Mouse (Mus musculus): Measurements from ENCODE around the gene Rgl2. TPM values are rescaled to one million over a fixed set of nuclear protein-coding genes. Genes with fewer than 3 reads are reported as not detected.

Rgl2 gene
- polyA plus RNA-seq, 1 experiment from 2014 or later, result 38.9 TPM

DNA sequence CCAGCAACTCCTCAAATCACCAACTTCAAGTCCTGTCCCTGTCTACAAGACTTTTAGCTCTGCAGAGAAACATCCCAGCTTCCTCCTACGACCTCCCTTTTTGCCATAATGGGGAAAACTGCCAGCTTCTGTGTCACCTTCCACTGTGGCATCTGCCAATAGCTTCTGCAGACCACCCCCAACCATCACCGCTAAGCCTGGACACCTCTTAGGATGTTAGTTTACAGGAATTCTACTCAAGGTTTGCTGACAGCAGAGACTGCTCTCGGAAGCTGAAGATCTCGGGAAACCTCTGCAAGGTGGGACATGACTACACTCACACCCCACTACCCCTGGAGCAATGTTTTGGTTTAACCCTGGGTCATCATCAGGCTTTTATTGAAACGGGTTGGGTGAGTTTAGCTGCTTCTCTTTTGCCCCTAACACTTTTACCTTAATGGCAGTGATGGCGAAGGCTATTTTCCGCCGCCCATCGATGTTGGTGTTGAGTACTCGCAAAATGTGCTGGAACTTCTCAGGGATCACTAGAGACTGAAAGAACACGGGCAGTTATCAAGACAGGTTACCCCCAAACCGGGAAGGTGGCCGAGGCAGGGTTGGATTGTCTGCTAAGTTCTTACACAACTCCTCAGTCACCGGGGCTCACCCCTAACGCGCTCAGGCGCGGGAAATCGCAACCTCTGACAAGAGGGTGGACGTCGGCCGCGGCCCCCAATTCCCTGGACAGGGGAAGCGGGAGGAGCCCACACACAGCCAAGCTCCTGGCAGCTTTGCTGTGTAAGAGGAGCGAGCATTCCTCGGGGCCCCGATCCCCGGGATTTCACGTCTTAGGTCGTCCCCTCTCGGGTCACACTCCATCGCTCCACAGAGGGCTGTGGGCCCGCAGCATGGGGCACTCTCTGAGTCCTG is 25.6 kb downstream of the Rgl2 start:
- H3K36me3 ChIP-seq (ENCODE audit: control insufficient read depth, insufficient read depth, low read length), result peaks cover 58% of the 10 kb centered on the region
- H3K9me3 ChIP-seq (ENCODE audit: control insufficient read depth, low read length), result no peaks in the 10 kb centered on the region
- peak overlapping the region; percentile 61 to 90 for H3K4me3 ChIP-seq (ENCODE audit: control insufficient read depth in 1 of 2, insufficient read depth in 1 of 2, low read depth in 1 of 2, low read length in 2 of 2)
- H3K27me3 ChIP-seq (ENCODE audit: control insufficient read depth, insufficient read depth, low read length), result no peaks in the 10 kb centered on the region
- WGBS, result under 1% methylated on average over 33 of the region's 33 CpGs
- peak overlapping the region; percentile 80 for H3K4me2 ChIP-seq (ENCODE audit: low read length)
- peak overlapping the region; percentile 81 to 89 for H3K27ac ChIP-seq (replicated peaks in 1 of 2; ENCODE audit: control insufficient read depth in 1 of 2, insufficient read depth in 1 of 2, low read depth in 2 of 2, low read length in 2 of 2)
- H3K9ac ChIP-seq (ENCODE audit: low read length), result peak overlapping the region; percentile 99
- H3K4me1 ChIP-seq (ENCODE audit: control insufficient read depth in 2 of 2, insufficient read depth in 2 of 2, low read length in 2 of 2), result peaks cover 19 to 50% of the 10 kb centered on the region in 2 experiments
- ATAC-seq (ENCODE audit: insufficient number of reproducible peaks, insufficient read depth, low FRiP score, low read depth), result peak; percentile 12; the same call in 1 of the 2 replicates

GRCm38 (mm10) chr17:33955555-33956214 is 26.3 kb downstream of the Rgl2 start, which contains the start of the genes Vps52 and Rps18:
TSS of gene Vps52 (plus strand) at chr17:33955812.
TSS of gene Rps18 (minus strand) at chr17:33956001.
- under 1% methylated on average over 50 of the region's 50 CpGs for WGBS
- Histone ChIP-seq H3K27ac (replicated peaks in 1 of 2; ENCODE audit: control insufficient read depth in 1 of 2, insufficient read depth in 1 of 2, low read depth in 2 of 2, low read length in 2 of 2) (peak within 1 kb of the TSS; percentile 89 to 93), H3K4me2 (ENCODE audit: low read length) (peak within 1 kb of the TSS; percentile 80), H3K9me3 (ENCODE audit: control insufficient read depth, low read length) (no peaks in the 10 kb centered on the region), H3K36me3 (ENCODE audit: control insufficient read depth, insufficient read depth, low read length) (peaks cover 60% of the 10 kb centered on the region), H3K4me1 (ENCODE audit: control insufficient read depth in 2 of 2, insufficient read depth in 2 of 2, low read length in 2 of 2) (peaks cover 13 to 42% of the 10 kb centered on the region in 2 experiments), H3K9ac (ENCODE audit: low read length) (peak within 1 kb of the TSS; percentile 99), H3K4me3 (ENCODE audit: control insufficient read depth in 1 of 2, insufficient read depth in 1 of 2, low read depth in 1 of 2, low read length in 2 of 2) (peak within 1 kb of the TSS; percentile 86 to 90), H3K27me3 (ENCODE audit: control insufficient read depth, insufficient read depth, low read length) (no peaks in the 10 kb centered on the region)
- ATAC-seq (ENCODE audit: insufficient number of reproducible peaks, insufficient read depth, low FRiP score, low read depth), result peak; percentile 80

DNA sequence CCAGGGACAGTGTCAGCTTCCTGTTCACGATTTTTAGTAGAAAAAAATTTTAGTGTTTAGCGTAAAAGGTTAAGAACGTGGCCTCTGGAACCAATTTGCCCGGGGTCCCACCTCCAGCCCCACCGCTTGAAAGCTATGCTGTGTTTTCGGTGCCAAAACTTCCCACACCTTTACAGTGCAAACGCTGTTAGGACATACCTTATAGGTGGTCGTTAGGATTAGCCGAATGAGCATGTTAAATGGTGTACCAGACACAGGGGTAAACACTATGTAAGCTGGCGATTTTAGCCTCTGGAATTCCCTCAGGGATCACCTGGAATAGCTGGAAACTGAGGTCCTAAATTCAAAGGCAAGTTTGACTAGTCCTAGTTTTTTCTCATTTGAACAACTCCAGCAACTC is 27.0 kb downstream of the Rgl2 start:
- Histone ChIP-seq H3K27ac (replicated peaks in 1 of 2; ENCODE audit: control insufficient read depth in 1 of 2, insufficient read depth in 1 of 2, low read depth in 2 of 2, low read length in 2 of 2) (peak overlapping the region in 1 of 2 experiments; percentile 89; a peak in 2 of 4 replicates), H3K36me3 (ENCODE audit: control insufficient read depth, insufficient read depth, low read length) (peaks cover 67% of the 10 kb centered on the region), H3K27me3 (ENCODE audit: control insufficient read depth, insufficient read depth, low read length) (no peaks in the 10 kb centered on the region), H3K4me1 (ENCODE audit: control insufficient read depth in 2 of 2, insufficient read depth in 2 of 2, low read length in 2 of 2) (peaks cover 8 to 39% of the 10 kb centered on the region in 2 experiments), H3K9me3 (ENCODE audit: control insufficient read depth, low read length) (no peaks in the 10 kb centered on the region), H3K9ac (ENCODE audit: low read length) (peak overlapping the region; percentile 87), H3K4me3 (ENCODE audit: control insufficient read depth in 1 of 2, insufficient read depth in 1 of 2, low read depth in 1 of 2, low read length in 2 of 2) (peak overlapping the region; percentile 86 to 90), H3K4me2 (ENCODE audit: low read length) (peak overlapping the region; percentile 80)
- ATAC-seq (ENCODE audit: insufficient number of reproducible peaks, insufficient read depth, low FRiP score, low read depth), result no peak
- 6% methylated on average over 10 of the region's 10 CpGs for WGBS

DNA sequence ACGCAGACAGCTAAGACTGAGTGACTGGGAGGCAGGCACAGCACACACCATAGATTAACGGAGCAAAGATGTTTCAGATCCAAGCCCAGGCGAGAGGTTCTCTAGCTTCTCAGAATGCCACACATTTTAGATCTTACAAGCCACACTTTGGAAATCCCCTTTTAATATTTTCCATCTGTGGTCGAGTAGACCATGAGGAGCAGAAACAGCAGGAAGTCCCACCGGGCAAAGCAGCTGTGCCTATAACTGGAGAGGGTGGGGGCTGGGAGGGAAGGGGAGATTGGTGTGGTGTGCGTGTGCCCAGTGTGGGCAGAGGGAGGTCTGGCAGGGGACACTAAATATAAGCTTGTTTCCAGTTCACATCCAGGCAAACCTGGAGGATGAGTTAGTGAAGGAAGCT is 28.1 kb downstream of the Rgl2 start:
- Histone ChIP-seq H3K27ac (replicated peaks in 1 of 2; ENCODE audit: control insufficient read depth in 1 of 2, insufficient read depth in 1 of 2, low read depth in 2 of 2, low read length in 2 of 2) (no peak overlapping the region), H3K4me1 (ENCODE audit: control insufficient read depth in 2 of 2, insufficient read depth in 2 of 2, low read length in 2 of 2) (peaks cover 5 to 28% of the 10 kb centered on the region in 2 experiments), H3K9ac (ENCODE audit: low read length) (no peak overlapping the region), H3K27me3 (ENCODE audit: control insufficient read depth, insufficient read depth, low read length) (no peaks in the 10 kb centered on the region), H3K9me3 (ENCODE audit: control insufficient read depth, low read length) (no peaks in the 10 kb centered on the region), H3K4me3 (ENCODE audit: control insufficient read depth in 1 of 2, insufficient read depth in 1 of 2, low read depth in 1 of 2, low read length in 2 of 2) (no peak overlapping the region), H3K4me2 (ENCODE audit: low read length) (no peak overlapping the region), H3K36me3 (ENCODE audit: control insufficient read depth, insufficient read depth, low read length) (peaks cover 69% of the 10 kb centered on the region)
- 91% methylated on average over 6 of the region's 6 CpGs for WGBS
- no peak for ATAC-seq (ENCODE audit: insufficient number of reproducible peaks, insufficient read depth, low FRiP score, low read depth)

DNA sequence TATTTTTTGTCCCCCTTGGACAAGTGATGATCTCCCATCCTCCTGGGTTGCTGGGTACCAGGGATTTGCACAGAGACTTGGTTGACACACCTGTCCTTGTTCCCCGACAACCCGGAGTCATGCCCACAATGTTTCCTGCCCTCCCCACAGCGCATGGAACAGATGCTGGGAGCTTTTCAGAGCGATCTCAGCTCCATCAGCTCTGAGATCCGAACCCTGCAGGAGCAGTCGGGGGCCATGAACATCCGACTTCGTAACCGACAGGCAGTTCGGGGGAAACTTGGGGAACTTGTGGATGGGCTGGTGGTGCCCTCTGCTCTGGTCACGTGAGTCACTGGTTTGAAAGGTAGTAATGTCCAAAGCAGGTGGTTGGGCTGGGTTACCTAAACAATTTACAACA is 29.1 kb downstream of the Rgl2 start:
- H3K27me3 ChIP-seq (ENCODE audit: control insufficient read depth, insufficient read depth, low read length), result no peaks in the 10 kb centered on the region

GRCm38 (mm10) chr17:33959135-33959534 is 29.8 kb downstream of the Rgl2 start:
- peaks cover 64% of the 10 kb centered on the region for H3K36me3 ChIP-seq (ENCODE audit: control insufficient read depth, insufficient read depth, low read length)
- 93% methylated on average over 13 of the region's 13 CpGs for WGBS
- H3K27me3 ChIP-seq (ENCODE audit: control insufficient read depth, insufficient read depth, low read length), result no peaks in the 10 kb centered on the region
- H3K9ac ChIP-seq (ENCODE audit: low read length), result no peak overlapping the region
- no peaks in the 10 kb centered on the region for H3K9me3 ChIP-seq (ENCODE audit: control insufficient read depth, low read length)
- no peak overlapping the region for H3K27ac ChIP-seq (replicated peaks in 1 of 2; ENCODE audit: control insufficient read depth in 1 of 2, insufficient read depth in 1 of 2, low read depth in 2 of 2, low read length in 2 of 2)
- no peak overlapping the region for H3K4me2 ChIP-seq (ENCODE audit: low read length)
- peaks cover 3 to 12% of the 10 kb centered on the region in 2 experiments for H3K4me1 ChIP-seq (ENCODE audit: control insufficient read depth in 2 of 2, insufficient read depth in 2 of 2, low read length in 2 of 2)
- H3K4me3 ChIP-seq (ENCODE audit: control insufficient read depth in 1 of 2, insufficient read depth in 1 of 2, low read depth in 1 of 2, low read length in 2 of 2), result no peak overlapping the region
- no peak for ATAC-seq (ENCODE audit: insufficient number of reproducible peaks, insufficient read depth, low FRiP score, low read depth)

More for the DNA sequence above, 29.1 kb downstream of the Rgl2 start:
- H3K27ac ChIP-seq (replicated peaks in 1 of 2; ENCODE audit: control insufficient read depth in 1 of 2, insufficient read depth in 1 of 2, low read depth in 2 of 2, low read length in 2 of 2), result no peak overlapping the region
- H3K4me3 ChIP-seq (ENCODE audit: control insufficient read depth in 1 of 2, insufficient read depth in 1 of 2, low read depth in 1 of 2, low read length in 2 of 2), result no peak overlapping the region
- ATAC-seq (ENCODE audit: insufficient number of reproducible peaks, insufficient read depth, low FRiP score, low read depth), result no peak
- H3K36me3 ChIP-seq (ENCODE audit: control insufficient read depth, insufficient read depth, low read length), result peaks cover 69% of the 10 kb centered on the region
- H3K4me1 ChIP-seq (ENCODE audit: control insufficient read depth in 2 of 2, insufficient read depth in 2 of 2, low read length in 2 of 2), result peaks cover 5 to 19% of the 10 kb centered on the region in 2 experiments
- H3K9ac ChIP-seq (ENCODE audit: low read length), result no peak overlapping the region
- H3K4me2 ChIP-seq (ENCODE audit: low read length), result no peak overlapping the region
- 93% methylated on average over 11 of the region's 11 CpGs for WGBS
- H3K9me3 ChIP-seq (ENCODE audit: control insufficient read depth, low read length), result no peaks in the 10 kb centered on the region

DNA sequence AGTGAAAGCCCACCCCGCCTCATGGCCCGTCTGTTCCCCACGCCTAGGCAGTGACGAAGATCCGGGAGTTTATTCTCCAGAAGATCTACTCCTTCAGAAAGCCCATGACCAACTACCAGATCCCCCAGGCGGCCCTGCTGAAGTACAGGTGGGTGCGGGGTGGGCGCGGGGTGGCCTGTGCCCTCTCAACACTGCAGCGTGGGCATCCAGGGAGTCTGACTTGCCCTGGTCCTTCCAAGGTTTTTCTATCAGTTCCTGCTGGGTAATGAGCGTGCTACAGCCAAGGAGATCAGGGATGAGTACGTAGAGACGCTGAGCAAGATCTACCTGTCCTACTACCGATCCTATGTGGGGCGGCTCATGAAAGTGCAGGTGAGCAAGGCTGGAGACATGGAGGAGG is 30.6 kb downstream of the Rgl2 start:
- 92% methylated on average over 15 of the region's 15 CpGs for WGBS
- Histone ChIP-seq H3K9me3 (ENCODE audit: control insufficient read depth, low read length) (no peaks in the 10 kb centered on the region), H3K27ac (replicated peaks in 1 of 2; ENCODE audit: control insufficient read depth in 1 of 2, insufficient read depth in 1 of 2, low read depth in 2 of 2, low read length in 2 of 2) (no peak overlapping the region), H3K9ac (ENCODE audit: low read length) (no peak overlapping the region), H3K36me3 (ENCODE audit: control insufficient read depth, insufficient read depth, low read length) (peaks cover 64% of the 10 kb centered on the region), H3K27me3 (ENCODE audit: control insufficient read depth, insufficient read depth, low read length) (no peaks in the 10 kb centered on the region), H3K4me1 (ENCODE audit: control insufficient read depth in 2 of 2, insufficient read depth in 2 of 2, low read length in 2 of 2) (peaks cover 0 to 6% of the 10 kb centered on the region in 2 experiments; a peak in 1 of 4 replicates), H3K4me2 (ENCODE audit: low read length) (no peak overlapping the region), H3K4me3 (ENCODE audit: control insufficient read depth in 1 of 2, insufficient read depth in 1 of 2, low read depth in 1 of 2, low read length in 2 of 2) (no peak overlapping the region)
- no peak for ATAC-seq (ENCODE audit: insufficient number of reproducible peaks, insufficient read depth, low FRiP score, low read depth)

All from heart, embryonic 14.5 days (tissue).